Mouse (Mus musculus) kidney, adult 10 weeks (tissue): ENCODE data around the gene Olfr697. TPM values are rescaled to one million over a fixed set of nuclear protein-coding genes. Genes with fewer than 3 reads are reported as not detected.

Experiments
- polyA plus RNA-seq: library from polyadenylated mRNA; stranded (reverse); fragments of 350-450 nt; fragmentation: Illumina TruSeq; extraction: RNeasy Lipid Tissue Mini Kit (QIAGEN cat#74804); gene quantifications from one replicate; pipeline ENCODE4 v1.2.3, GENCODE M21; 2014; ENCODE audit warnings: low read depth, low replicate concordance

Gene Olfr697
- polyA plus RNA-seq: not detected

DNA sequence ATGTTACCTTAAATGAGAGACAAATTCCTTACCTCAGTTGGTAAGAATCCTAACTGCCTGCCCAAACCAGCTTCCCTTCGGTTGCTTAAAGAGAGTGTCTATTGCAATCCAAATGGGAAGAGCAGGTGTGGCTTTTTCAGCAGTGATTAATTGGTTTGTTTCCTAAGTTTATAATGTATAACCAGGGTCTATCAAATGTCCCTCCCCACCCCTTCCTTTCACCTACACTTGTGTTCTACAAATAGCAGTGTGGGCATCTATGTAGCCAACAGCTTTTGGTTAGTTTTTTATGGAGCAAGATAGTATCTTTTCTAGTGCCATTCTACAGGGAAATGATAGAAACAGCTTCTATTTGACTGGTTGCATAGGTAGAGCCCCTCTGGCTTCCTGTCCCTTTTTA, at the start of gene Olfr697:
Gene Olfr697, minus strand, starts transcription at position 101 of the 400 bp plus-strand sequence.

DNA sequence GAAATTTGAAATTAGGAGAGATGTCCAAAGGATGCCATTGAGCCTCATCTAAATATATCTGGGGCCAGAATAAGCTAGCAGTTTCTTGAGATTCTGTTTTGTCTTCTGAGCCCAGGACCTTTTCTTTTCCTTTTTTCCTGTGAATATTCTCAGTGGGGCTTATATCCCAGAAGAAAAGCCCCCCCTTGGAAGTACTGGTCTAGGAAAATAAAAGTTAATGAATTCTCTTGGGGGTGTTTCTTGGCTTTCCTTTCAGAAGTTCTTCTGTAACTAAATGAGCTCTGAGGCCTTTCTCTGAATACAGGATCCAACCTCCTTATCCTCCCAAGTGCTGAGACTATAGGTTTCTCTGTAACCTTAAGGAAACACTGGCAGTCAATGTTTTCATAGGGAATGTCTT, 13.1 kb upstream of the Olfr697 start, which contains the start of gene Olfr698:
Gene Olfr698, minus strand, starts transcription at position 101 of the 400 bp plus-strand sequence.

GRCm38 (mm10) chr7:106716296-106716695, 25.9 kb downstream of the Olfr697 start, which contains the start of gene Olfr695:
TSS of gene Olfr695 (minus strand) at chr7:106716396.

DNA sequence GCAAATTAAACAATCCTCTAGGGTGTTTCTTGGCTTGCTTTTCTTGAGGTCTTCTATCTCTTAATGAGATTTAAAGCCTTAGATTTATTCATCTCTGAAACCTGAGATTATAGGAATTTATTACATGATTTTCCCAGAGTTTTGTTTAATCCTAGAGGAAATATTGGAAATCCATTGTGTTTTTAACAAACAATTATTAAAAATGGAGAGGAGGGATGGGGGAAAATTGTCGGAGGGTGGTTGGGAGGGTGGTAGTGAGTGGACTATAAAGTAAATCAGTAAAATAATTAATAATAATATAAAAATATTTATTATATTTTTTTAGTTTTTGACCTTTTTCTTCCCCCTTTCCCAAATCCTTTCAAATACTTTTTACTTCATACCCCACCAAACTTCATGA, 50.5 kb downstream of the Olfr697 start, which contains the start of gene Olfr694:
Gene Olfr694, minus strand, starts transcription at position 101 of the 400 bp plus-strand sequence.

Other genes with a start within 250 kb of the Olfr697 start
- gene Olfr693, start 61.9 kb downstream of the Olfr697 start, polyA plus RNA-seq: not detected
- gene Olfr694, start 50.6 kb downstream of the Olfr697 start, polyA plus RNA-seq: not detected
- gene Olfr695, start 26.0 kb downstream of the Olfr697 start, polyA plus RNA-seq: not detected
- not detected for gene Olfr698, start 13.0 kb upstream of the Olfr697 start, polyA plus RNA-seq
- gene Olfr699, start 50.8 kb upstream of the Olfr697 start, polyA plus RNA-seq: not detected
- gene Olfr700, start 66.4 kb upstream of the Olfr697 start, polyA plus RNA-seq: not detected
- gene Olfr701, start 71.7 kb upstream of the Olfr697 start, polyA plus RNA-seq: not detected
- gene Olfr702, start 91.5 kb upstream of the Olfr697 start, polyA plus RNA-seq: not detected
- not detected for gene Olfr703, start 100.9 kb upstream of the Olfr697 start, polyA plus RNA-seq
- gene Olfr704, start 120.7 kb upstream of the Olfr697 start, polyA plus RNA-seq: not detected
- gene Olfr705, start 134.4 kb upstream of the Olfr697 start, polyA plus RNA-seq: not detected
- not detected for gene Olfr706, start 145.7 kb upstream of the Olfr697 start, polyA plus RNA-seq
- not detected for gene Olfr707, start 158.8 kb upstream of the Olfr697 start, polyA plus RNA-seq
- not detected for gene Olfr1532-ps1, start 165.6 kb upstream of the Olfr697 start, polyA plus RNA-seq
- not detected for gene Olfr709-ps1, start 189.8 kb upstream of the Olfr697 start, polyA plus RNA-seq
- not detected for gene Olfr710, start 205.9 kb upstream of the Olfr697 start, polyA plus RNA-seq
- gene Olfr6, start 221.5 kb upstream of the Olfr697 start, polyA plus RNA-seq: not detected
- not detected for gene Olfr711, start 233.0 kb upstream of the Olfr697 start, polyA plus RNA-seq